Mouse (Mus musculus) ES-Bruce4 (cell line): Measurements from ENCODE around the gene Sult2b1.

ENCODE experiments used
- CTCF ChIP-seq: IDR thresholded peaks from one replicate; pipeline ENCODE4 v1.8.1; 2011; ENCODE audit warnings: low read depth, low read length
- POLR2A ChIP-seq: IDR thresholded peaks from one replicate; pipeline ENCODE4 v1.8.1; 2011; ENCODE audit warnings: low read length; ENCODE audit not compliant: insufficient read depth

GRCm38 (mm10) chr7:45733477-45733876 lies 51.0 kb downstream of the Sult2b1 start:
- TF ChIP-seq POLR2A (no peak), CTCF (no peak)
